Mouse (Mus musculus): Measurements from ENCODE around the gene Far2.

The Far2 gene

DNA sequence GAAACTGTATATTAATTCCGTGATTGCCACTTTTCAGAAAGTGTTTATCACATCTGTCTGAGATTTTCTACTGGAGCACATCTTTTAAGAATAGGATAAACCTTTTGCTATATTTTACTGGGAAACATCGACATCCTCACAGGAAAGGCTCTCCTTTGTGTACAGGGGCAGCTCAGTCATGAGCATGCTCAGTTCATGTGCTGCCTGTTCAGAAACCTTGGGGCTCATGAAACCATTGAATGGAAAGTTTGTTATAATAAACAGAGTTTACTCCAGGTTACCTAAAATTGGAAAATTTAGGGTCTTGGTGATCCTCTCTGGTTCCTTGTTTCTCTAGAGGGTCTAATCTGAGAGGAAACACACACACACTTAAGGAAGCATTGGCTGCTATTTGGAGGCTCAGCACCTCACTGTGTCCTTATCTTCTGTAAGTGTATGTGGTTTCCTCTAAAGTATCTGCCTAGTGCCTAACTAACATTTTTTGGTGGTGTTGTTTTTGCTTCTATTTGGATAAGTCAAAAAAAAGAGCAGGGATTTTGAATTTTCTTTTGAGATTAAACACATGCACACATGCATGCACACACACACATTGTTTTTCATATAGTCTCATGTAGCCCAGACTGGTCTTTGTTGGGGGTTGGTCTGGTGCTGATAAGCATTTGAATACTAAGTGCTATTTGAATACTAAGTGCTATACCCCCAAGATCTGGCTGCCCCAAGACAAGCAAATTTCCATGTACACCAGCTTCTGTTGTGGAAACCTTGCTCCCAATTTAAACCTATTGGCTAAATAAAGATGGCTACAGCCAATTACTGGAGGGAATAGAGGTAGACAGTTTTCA, 171.4 kb downstream of the Far2 start:
- DNase-seq (ENCODE audit: low spot score in 2 of 2): no peak

DNA sequence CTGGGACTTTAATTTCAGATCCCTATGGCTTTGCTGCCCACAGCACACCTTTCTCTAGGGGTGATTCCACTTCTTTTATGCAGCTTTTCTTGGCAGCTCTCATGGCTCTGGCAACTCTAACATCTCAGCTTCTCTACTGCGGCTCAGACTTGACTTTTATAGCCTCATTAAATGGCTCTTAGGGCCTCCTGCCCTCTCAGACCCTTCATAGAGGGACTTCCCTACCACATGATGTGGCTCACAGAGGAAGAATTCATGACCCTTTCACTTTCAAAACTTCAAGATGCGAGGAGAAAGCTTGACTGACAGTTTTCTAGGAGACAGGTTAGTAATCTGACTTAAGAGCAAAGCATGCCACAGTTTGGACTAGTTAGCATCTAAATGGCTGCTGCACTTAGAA, 175.6 kb downstream of the Far2 start:
- no peak for DNase-seq (ENCODE audit: low spot score in 2 of 2)

DNA sequence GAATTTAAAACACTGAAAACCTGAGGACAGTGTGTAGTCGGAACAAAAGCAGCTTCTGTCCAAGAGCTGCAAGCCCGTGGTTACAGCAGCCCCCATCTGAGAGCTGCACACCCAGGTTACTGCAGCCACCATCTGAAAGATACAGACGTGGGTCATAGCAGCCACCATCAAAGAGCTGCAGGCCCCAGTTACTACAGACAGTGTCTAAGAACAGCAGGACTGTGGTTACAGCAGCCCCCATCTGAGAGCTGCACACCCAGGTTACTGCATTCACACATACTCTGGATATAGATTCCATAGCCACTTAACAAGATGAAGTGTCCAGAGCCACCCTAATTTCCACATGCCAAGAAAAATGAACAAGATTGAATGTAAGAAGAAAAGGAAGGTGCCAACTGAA, 180.5 kb downstream of the Far2 start:
- no peak for DNase-seq (ENCODE audit: low spot score in 2 of 2)

All from urinary bladder, adult 18-20 months (tissue).